Comparison of ENCODE assay signal across 12 mouse cellular contexts in the genomic region with DNA sequence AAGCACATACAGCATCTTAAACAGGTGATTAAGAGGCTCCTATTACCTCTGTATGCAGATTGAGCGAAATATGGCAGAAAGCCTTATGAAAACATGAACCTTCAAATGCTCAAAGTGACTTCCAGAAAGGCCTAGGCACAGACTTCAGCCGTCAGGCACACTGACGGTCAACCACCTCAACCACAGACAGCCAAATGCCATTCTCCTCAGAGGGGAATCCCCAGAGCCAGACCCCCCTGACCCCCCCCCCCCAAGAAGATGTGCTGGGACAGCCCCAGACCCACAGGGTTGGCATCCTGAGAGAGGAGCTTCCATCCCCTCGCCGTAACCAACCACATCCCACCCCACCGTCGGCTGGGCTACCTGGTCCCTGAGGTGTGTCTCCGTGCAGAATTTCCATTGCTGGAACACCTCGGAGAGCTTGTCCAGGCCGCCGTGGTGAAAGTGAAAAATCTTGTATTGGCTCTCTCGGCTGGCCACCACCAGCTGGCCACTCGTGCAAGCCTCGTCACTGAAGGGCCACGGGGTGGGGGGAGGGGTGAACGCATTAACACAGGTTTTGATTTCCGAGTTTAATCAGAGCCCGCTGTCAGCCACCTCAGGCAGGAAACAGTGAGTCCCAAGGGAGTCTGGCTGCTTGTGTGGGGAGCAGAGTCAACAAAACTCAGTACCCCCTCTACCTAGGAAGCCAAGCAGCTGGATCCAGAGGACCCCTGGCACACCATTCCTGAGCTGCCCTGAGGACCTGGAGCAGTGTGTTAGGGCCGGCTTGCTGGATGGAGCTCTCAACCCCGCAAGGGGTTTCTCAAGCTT.
DNase-seq lines count a peak whose midpoint lies in the region; ATAC-seq lines count a peak whose summit lies in the region.
"Had no signal": no experiment of that assay in that cellular context is flagged by ENCODE, and none has a peak within 500 bp of the region (broad histone marks: within the 10 kb centered on the region; RNA-seq: fewer than 3 reads in every experiment).

No protein-coding gene starts in this region.

- 41% methylated on average over 20 of the region's 20 CpGs for WGBS in heart, embryonic 14.5 days
- WGBS in forebrain, embryonic 13.5 days, result 13% methylated on average over 20 of the region's 20 CpGs
- 19% methylated on average over 20 of the region's 20 CpGs for WGBS in limb, embryonic 10.5 days
- WGBS in neural tube, embryonic 13.5 days, result 14% methylated on average over 20 of the region's 20 CpGs

- DNase-seq in heart, postnatal 4 days, result no peak
- peak; percentile 58 for DNase-seq in limb, embryonic 10.5 days (ENCODE audit: low spot score)
- no peak for DNase-seq in liver
- DNase-seq in right cerebral cortex, postnatal 4 days, result no peak
- DNase-seq: adrenal gland, postnatal 25 days; cerebellum, adult 9-10 months had no signal

- H3K36me3 ChIP-seq in heart, embryonic 14.5 days (ENCODE audit: control insufficient read depth, insufficient read depth, low read length), result peaks cover 21% of the 10 kb centered on the region; the same call in 1 of the 2 replicates
- H3K36me3 ChIP-seq in forebrain, embryonic 13.5 days (ENCODE audit: poor library complexity, severe bottlenecking), result peaks cover 30% of the 10 kb centered on the region
- peaks cover 41% of the 10 kb centered on the region for H3K36me3 ChIP-seq in limb, embryonic 10.5 days
- peaks cover 28% of the 10 kb centered on the region for H3K36me3 ChIP-seq in neural tube, embryonic 13.5 days

- no peak overlapping the region for H3K27ac ChIP-seq in heart, embryonic 14.5 days (replicated peaks in 1 of 2; ENCODE audit: control insufficient read depth in 1 of 2, insufficient read depth in 1 of 2, low read depth in 2 of 2, low read length in 2 of 2)
- peak overlapping the region; percentile 89 for H3K27ac ChIP-seq in forebrain, embryonic 13.5 days
- peak overlapping the region; percentile 27; the same call in 1 of the 2 replicates for H3K27ac ChIP-seq in limb, embryonic 10.5 days
- peak overlapping the region; percentile 83 for H3K27ac ChIP-seq in neural tube, embryonic 13.5 days (replicated peaks)
- H3K27ac ChIP-seq: liver, embryonic 14.5 days; stomach, postnatal 0 days had no signal

- H3K4me1 ChIP-seq in heart, embryonic 14.5 days (ENCODE audit: control insufficient read depth in 2 of 2, insufficient read depth in 2 of 2, low read length in 2 of 2), result peaks cover 17 to 30% of the 10 kb centered on the region in 2 experiments
- H3K4me1 ChIP-seq in forebrain, embryonic 13.5 days, result peaks cover 59% of the 10 kb centered on the region
- H3K4me1 ChIP-seq in limb, embryonic 10.5 days, result peaks cover 58% of the 10 kb centered on the region
- H3K4me1 ChIP-seq in neural tube, embryonic 13.5 days (replicated peaks), result peaks cover 68% of the 10 kb centered on the region

- no peak overlapping the region for H3K4me2 ChIP-seq in heart, embryonic 14.5 days (ENCODE audit: low read length)
- H3K4me2 ChIP-seq in forebrain, embryonic 13.5 days, result peak overlapping the region; percentile 45
- peak overlapping the region; percentile 41 for H3K4me2 ChIP-seq in neural tube, embryonic 13.5 days

- H3K27me3 ChIP-seq in heart, embryonic 14.5 days (ENCODE audit: control insufficient read depth, insufficient read depth, low read length), result peaks cover 7% of the 10 kb centered on the region; the same call in 1 of the 2 replicates
- peaks cover 11% of the 10 kb centered on the region; the same call in 1 of the 2 replicates for H3K27me3 ChIP-seq in forebrain, embryonic 13.5 days
- peaks cover 53% of the 10 kb centered on the region for H3K27me3 ChIP-seq in limb, embryonic 10.5 days (ENCODE audit: low read depth, poor library complexity, severe bottlenecking)
- no peaks in the 10 kb centered on the region for H3K27me3 ChIP-seq in neural tube, embryonic 13.5 days

- H3K4me3 ChIP-seq in heart, embryonic 14.5 days (ENCODE audit: control insufficient read depth in 1 of 2, insufficient read depth in 1 of 2, low read depth in 1 of 2, low read length in 2 of 2), result no peak overlapping the region
- H3K4me3 ChIP-seq in forebrain, embryonic 13.5 days, result 0 out of 2 replicates have a peak overlapping the region, but pooled peaks have one; percentile 13
- peak overlapping the region; percentile 22 for H3K4me3 ChIP-seq in limb, embryonic 10.5 days
- H3K4me3 ChIP-seq in neural tube, embryonic 13.5 days, result no peak overlapping the region

- 0 out of 2 replicates have a peak overlapping the region, but pooled peaks have one; percentile 21 for H3K9ac ChIP-seq in heart, embryonic 14.5 days (ENCODE audit: low read length)
- H3K9ac ChIP-seq in forebrain, embryonic 13.5 days, result peak overlapping the region; percentile 56
- peak overlapping the region; percentile 59 for H3K9ac ChIP-seq in neural tube, embryonic 13.5 days
- H3K9ac ChIP-seq: liver, embryonic 14.5 days had no signal

- no peaks in the 10 kb centered on the region for H3K9me3 ChIP-seq in heart, embryonic 14.5 days (ENCODE audit: control insufficient read depth, low read length)
- no peaks in the 10 kb centered on the region for H3K9me3 ChIP-seq in forebrain, embryonic 13.5 days (replicated peaks)
- no peaks in the 10 kb centered on the region for H3K9me3 ChIP-seq in limb, embryonic 10.5 days (replicated peaks)
- H3K9me3 ChIP-seq in neural tube, embryonic 13.5 days, result no peaks in the 10 kb centered on the region

- ATAC-seq in heart, embryonic 14.5 days (ENCODE audit: insufficient number of reproducible peaks, insufficient read depth, low FRiP score, low read depth), result no peak
- ATAC-seq in forebrain, embryonic 13.5 days, result no peak
- no peak for ATAC-seq in neural tube, embryonic 13.5 days (ENCODE audit: low read depth)
- no peak for ATAC-seq in granulocyte monocyte progenitor cell, adult 5-6 weeks (replicated peaks; ENCODE audit: poor library complexity, severe bottlenecking)

Comparison
In these comparisons a context has a peak if more than half of its experiments do, and no peak if none do; other contexts are left out.
1. H3K27ac ChIP-seq: peak in forebrain, embryonic 13.5 days (single experiment), limb, embryonic 10.5 days (single experiment) and neural tube, embryonic 13.5 days (single experiment); none in heart, embryonic 14.5 days (0 of 2).
2. H3K4me3 ChIP-seq: peak in forebrain, embryonic 13.5 days (single experiment) and limb, embryonic 10.5 days (single experiment); none in heart, embryonic 14.5 days (0 of 2) and neural tube, embryonic 13.5 days (single experiment).
3. Peak in every context shown above with its lines, with median percentiles within 50 percentile points of each other: H3K9ac ChIP-seq.